Mouse (Mus musculus) stomach, embryonic 15.5 days (tissue): Measurements from ENCODE around the gene Adrm1. TPM values are rescaled to one million over a fixed set of nuclear protein-coding genes. Genes with fewer than 3 reads are reported as not detected.

Experiments
- ATAC-seq: fragments of 200-750 bp; cut with Nextera tagmentation; 2 replicates; pipeline ENCODE4 v1.8.0; 2017; ENCODE audit warnings: low read depth, moderate number of reproducible peaks, moderate TSS enrichment; ENCODE audit not compliant: insufficient read depth, low FRiP score
- H3K27ac ChIP-seq: fragments of 300-500 bp; sonication (generic); 2 replicates; pipeline ENCODE4 v1.5.1; 2015; ENCODE audit warnings: mild to moderate bottlenecking, inconsistent platforms
- H3K27me3 ChIP-seq: fragments of 300-500 bp; sonication (generic); replicated peaks from 2 replicates; pipeline ENCODE4 v1.6.1; 2015; ENCODE audit warnings: inconsistent platforms
- H3K36me3 ChIP-seq: fragments of 300-500 bp; sonication (generic); 2 replicates; pipeline ENCODE4 v1.6.1; 2015; ENCODE audit warnings: inconsistent platforms
- H3K4me1 ChIP-seq: fragments of 300-500 bp; sonication (generic); 2 replicates; pipeline ENCODE4 v1.6.1; 2015; ENCODE audit warnings: inconsistent platforms
- H3K4me2 ChIP-seq: fragments of 300-500 bp; sonication (generic); 2 replicates; pipeline ENCODE4 v1.6.1; 2015; ENCODE audit warnings: mild to moderate bottlenecking, inconsistent platforms
- H3K4me3 ChIP-seq: fragments of 300-500 bp; sonication (generic); replicated peaks from 2 replicates; pipeline ENCODE4 v1.5.1; 2015; ENCODE audit warnings: inconsistent platforms
- H3K9ac ChIP-seq: fragments of 300-500 bp; sonication (generic); 2 replicates; pipeline ENCODE4 v1.6.1; 2015; ENCODE audit warnings: inconsistent platforms
- H3K9me3 ChIP-seq: fragments of 300-500 bp; sonication (generic); 2 replicates; pipeline ENCODE4 v1.6.1; 2016; ENCODE audit warnings: inconsistent platforms
- WGBS: fragments of 180-500 bp; shearing (Covaris S2); methylation state at CpG from one replicate; pipeline ENCODE4 v1.1.7; 2015; 5-methylcytosine and 5-hydroxymethylcytosine counted together
- polyA plus RNA-seq: library from polyadenylated mRNA; unstranded; fragments of >200 nt; fragmentation: Nextera tagmentation; extraction: Ambion mirVana; gene quantifications from 2 replicates; pipeline ENCODE4 v1.2.1, GENCODE M21; 2015

Gene Adrm1
- polyA plus RNA-seq, 1 experiment from 2014 or later: 141 TPM

- Histone ChIP-seq H3K27ac (no peak overlapping the region), H3K4me2 (no peak overlapping the region), H3K4me3 (no peak overlapping the region), H3K9me3 (no peaks in the 10 kb centered on the region), H3K36me3 (peaks cover 20% of the 10 kb centered on the region; the same call in 1 of the 2 replicates), H3K27me3 (no peaks in the 10 kb centered on the region), H3K4me1 (no peaks in the 10 kb centered on the region), H3K9ac (no peak overlapping the region)
- no peak for ATAC-seq
- WGBS: 92% methylated on average over 14 of the region's 14 CpGs
Measured at GRCm38 (mm10) chr2:180185686-180186085, 14.4 kb downstream of the Adrm1 start.

GRCm38 (mm10) chr2:180187362-180187761 is 16.1 kb downstream of the Adrm1 start:
- no peak overlapping the region for H3K27ac ChIP-seq
- no peak overlapping the region for H3K9ac ChIP-seq
- 93% methylated on average over 11 of the region's 11 CpGs for WGBS
- no peaks in the 10 kb centered on the region for H3K9me3 ChIP-seq
- H3K36me3 ChIP-seq: peaks cover 18% of the 10 kb centered on the region; the same call in 1 of the 2 replicates
- H3K27me3 ChIP-seq: no peaks in the 10 kb centered on the region
- H3K4me2 ChIP-seq: no peak overlapping the region
- no peak for ATAC-seq
- no peaks in the 10 kb centered on the region for H3K4me1 ChIP-seq
- H3K4me3 ChIP-seq: no peak overlapping the region

- H3K36me3 ChIP-seq: 0 out of 2 replicates have a peak, but pooled peaks cover 22% of the 10 kb centered on the region
- no peaks in the 10 kb centered on the region for H3K9me3 ChIP-seq
- no peak overlapping the region for H3K4me2 ChIP-seq
- no peak for ATAC-seq
- H3K27me3 ChIP-seq: no peaks in the 10 kb centered on the region
- H3K27ac ChIP-seq: no peak overlapping the region
- no peak overlapping the region for H3K4me3 ChIP-seq
- H3K9ac ChIP-seq: no peak overlapping the region
- WGBS: 72% methylated on average over 10 of the region's 12 CpGs
- no peaks in the 10 kb centered on the region for H3K4me1 ChIP-seq
Measured at GRCm38 (mm10) chr2:180196610-180197322, 25.5 kb downstream of the Adrm1 start.

- Histone ChIP-seq H3K4me2 (no peak overlapping the region), H3K36me3 (0 out of 2 replicates have a peak, but pooled peaks cover 20% of the 10 kb centered on the region), H3K9ac (no peak overlapping the region), H3K27me3 (no peaks in the 10 kb centered on the region), H3K4me1 (0 out of 2 replicates have a peak, but pooled peaks cover 2% of the 10 kb centered on the region), H3K4me3 (no peak overlapping the region), H3K27ac (no peak overlapping the region), H3K9me3 (no peaks in the 10 kb centered on the region)
- ATAC-seq: no peak
- WGBS: 87% methylated on average over 10 of the region's 10 CpGs
Measured at GRCm38 (mm10) chr2:180197323-180198037, 26.2 kb downstream of the Adrm1 start.

GRCm38 (mm10) chr2:180198782-180199181 is 27.5 kb downstream of the Adrm1 start:
- WGBS: 93% methylated on average over 10 of the region's 10 CpGs
- Histone ChIP-seq H3K4me1 (0 out of 2 replicates have a peak, but pooled peaks cover 2% of the 10 kb centered on the region), H3K36me3 (0 out of 2 replicates have a peak, but pooled peaks cover 19% of the 10 kb centered on the region), H3K9ac (no peak overlapping the region), H3K4me2 (no peak overlapping the region), H3K27me3 (no peaks in the 10 kb centered on the region), H3K27ac (no peak overlapping the region), H3K9me3 (no peaks in the 10 kb centered on the region), H3K4me3 (no peak overlapping the region)
- no peak for ATAC-seq

GRCm38 (mm10) chr2:180200681-180201080 is 29.4 kb downstream of the Adrm1 start:
- no peak for ATAC-seq
- WGBS: 47% methylated on average over 11 of the region's 11 CpGs
- no peak overlapping the region for H3K4me3 ChIP-seq

GRCm38 (mm10) chr2:180201303-180201702 is 30.0 kb downstream of the Adrm1 start:
- H3K9me3 ChIP-seq: no peaks in the 10 kb centered on the region
- no peak overlapping the region for H3K4me3 ChIP-seq
- no peak overlapping the region for H3K27ac ChIP-seq
- WGBS: 73% methylated on average over 9 of the region's 9 CpGs
- 0 out of 2 replicates have a peak, but pooled peaks cover 24% of the 10 kb centered on the region for H3K36me3 ChIP-seq
- H3K27me3 ChIP-seq: no peaks in the 10 kb centered on the region
- H3K4me2 ChIP-seq: no peak overlapping the region
- H3K4me1 ChIP-seq: 0 out of 2 replicates have a peak, but pooled peaks cover 2% of the 10 kb centered on the region
- H3K9ac ChIP-seq: no peak overlapping the region
- no peak for ATAC-seq

More at GRCm38 (mm10) chr2:180200681-180201080, 29.4 kb downstream of the Adrm1 start:
- no peak overlapping the region for H3K27ac ChIP-seq
- no peaks in the 10 kb centered on the region for H3K27me3 ChIP-seq
- no peak overlapping the region for H3K9ac ChIP-seq
- H3K4me2 ChIP-seq: no peak overlapping the region
- H3K4me1 ChIP-seq: 0 out of 2 replicates have a peak, but pooled peaks cover 2% of the 10 kb centered on the region
- H3K36me3 ChIP-seq: 0 out of 2 replicates have a peak, but pooled peaks cover 21% of the 10 kb centered on the region
- no peaks in the 10 kb centered on the region for H3K9me3 ChIP-seq

- no peak overlapping the region for H3K27ac ChIP-seq
- H3K27me3 ChIP-seq: no peaks in the 10 kb centered on the region
- WGBS: 93% methylated on average over 14 of the region's 14 CpGs
- no peak overlapping the region for H3K4me3 ChIP-seq
- no peak for ATAC-seq
- H3K36me3 ChIP-seq: peaks cover 28% of the 10 kb centered on the region; the same call in 1 of the 2 replicates
- no peak overlapping the region for H3K9ac ChIP-seq
- H3K4me2 ChIP-seq: no peak overlapping the region
- no peaks in the 10 kb centered on the region for H3K9me3 ChIP-seq
- H3K4me1 ChIP-seq: 0 out of 2 replicates have a peak, but pooled peaks cover 2% of the 10 kb centered on the region
Measured at GRCm38 (mm10) chr2:180202263-180202662, 31.0 kb downstream of the Adrm1 start.

- H3K27ac ChIP-seq: no peak overlapping the region
- H3K4me2 ChIP-seq: no peak overlapping the region
- WGBS: 69% methylated on average over 10 of the region's 10 CpGs
- no peak overlapping the region for H3K4me3 ChIP-seq
- H3K36me3 ChIP-seq: peaks cover 26% of the 10 kb centered on the region; the same call in 1 of the 2 replicates
- H3K9ac ChIP-seq: no peak overlapping the region
- 0 out of 2 replicates have a peak, but pooled peaks cover 2% of the 10 kb centered on the region for H3K4me1 ChIP-seq
- no peak for ATAC-seq
- H3K27me3 ChIP-seq: no peaks in the 10 kb centered on the region
- H3K9me3 ChIP-seq: no peaks in the 10 kb centered on the region
Measured at GRCm38 (mm10) chr2:180202805-180203204, 31.5 kb downstream of the Adrm1 start.

- no peak overlapping the region for H3K4me2 ChIP-seq
- H3K9me3 ChIP-seq: no peaks in the 10 kb centered on the region
- no peaks in the 10 kb centered on the region for H3K27me3 ChIP-seq
- H3K36me3 ChIP-seq: peaks cover 24% of the 10 kb centered on the region; the same call in 1 of the 2 replicates
- 0 out of 2 replicates have a peak, but pooled peaks cover 2% of the 10 kb centered on the region for H3K4me1 ChIP-seq
- no peak overlapping the region for H3K27ac ChIP-seq
- no peak for ATAC-seq
- no peak overlapping the region for H3K9ac ChIP-seq
- H3K4me3 ChIP-seq: no peak overlapping the region
- WGBS: 91% methylated on average over 9 of the region's 9 CpGs
Measured at GRCm38 (mm10) chr2:180204501-180204900, 33.2 kb downstream of the Adrm1 start.

- Histone ChIP-seq H3K36me3 (peaks cover 24% of the 10 kb centered on the region; the same call in 1 of the 2 replicates), H3K4me1 (0 out of 2 replicates have a peak, but pooled peaks cover 2% of the 10 kb centered on the region), H3K9me3 (no peaks in the 10 kb centered on the region), H3K4me3 (no peak overlapping the region), H3K9ac (no peak overlapping the region), H3K27me3 (no peaks in the 10 kb centered on the region), H3K4me2 (no peak overlapping the region), H3K27ac (no peak overlapping the region)
- no peak for ATAC-seq
- 88% methylated on average over 12 of the region's 12 CpGs for WGBS
Measured at GRCm38 (mm10) chr2:180205083-180205955, 34.0 kb downstream of the Adrm1 start.
